Mouse (Mus musculus) intestine, embryonic 14.5 days (tissue): ENCODE results near the gene Sart3. TPM values are rescaled to one million over a fixed set of nuclear protein-coding genes. Genes with fewer than 3 reads are reported as not detected.

ENCODE experiments used
- ATAC-seq: fragments of 200-750 bp; cut with Nextera tagmentation; replicated peaks from 2 replicates; pipeline ENCODE4 v1.8.0; 2017; ENCODE audit warnings: low read depth, moderate number of reproducible peaks, moderate TSS enrichment, moderate library complexity; ENCODE audit not compliant: low FRiP score, low TSS enrichment
- DNase-seq: peaks from one replicate; pipeline ENCODE4 v3.0.0-alpha.2; 2018; ENCODE audit warnings: low spot score
- H3K27ac ChIP-seq: fragments of 300-500 bp; sonication (generic); 2 replicates; pipeline ENCODE4 v1.5.1; 2014; ENCODE audit warnings: low read depth, mild to moderate bottlenecking, control low read depth
- H3K27me3 ChIP-seq: fragments of 300-500 bp; sonication (generic); replicated peaks from 2 replicates; pipeline ENCODE4 v1.6.1; 2014; ENCODE audit warnings: low read length, control low read depth; ENCODE audit not compliant: control insufficient read depth, insufficient read depth
- H3K36me3 ChIP-seq: fragments of 300-500 bp; sonication (generic); 2 replicates; pipeline ENCODE4 v1.6.1; 2014; ENCODE audit warnings: low read length, control low read depth; ENCODE audit not compliant: control insufficient read depth, insufficient read depth
- H3K4me1 ChIP-seq: fragments of 300-500 bp; sonication (generic); replicated peaks from 2 replicates; pipeline ENCODE4 v1.6.1; 2014; ENCODE audit warnings: low read length, control low read depth, mixed read lengths; ENCODE audit not compliant: control insufficient read depth, insufficient read depth
- H3K4me2 ChIP-seq: fragments of 300-500 bp; sonication (generic); 2 replicates; pipeline ENCODE4 v1.6.1; 2014; ENCODE audit warnings: low read length
- H3K4me3 ChIP-seq: fragments of 300-500 bp; sonication (generic); 2 replicates; pipeline ENCODE4 v1.5.1; 2014; ENCODE audit warnings: low read depth, low read length, control low read depth, mixed read lengths
- H3K9ac ChIP-seq: fragments of 300-500 bp; sonication (generic); 2 replicates; pipeline ENCODE4 v1.6.1; 2014; ENCODE audit warnings: mild to moderate bottlenecking, low read length
- H3K9me3 ChIP-seq: fragments of 300-500 bp; sonication (generic); 2 replicates; pipeline ENCODE4 v1.6.1; 2016; ENCODE audit warnings: low read length, control low read depth; ENCODE audit not compliant: control insufficient read depth
- WGBS: fragments of 180-500 bp; shearing (Covaris S2); extraction: QIAGEN DNeasy Blood & Tissue Kit; methylation state at CpG from one replicate; pipeline ENCODE4 v1.1.7; 2014; 5-methylcytosine and 5-hydroxymethylcytosine counted together
- polyA plus RNA-seq: library from polyadenylated mRNA; unstranded; fragments of >200 nt; fragmentation: Nextera tagmentation; extraction: Ambion mirVana; gene quantifications from 2 replicates; pipeline ENCODE4 v1.2.1, GENCODE M21; 2014

Sart3 gene
- polyA plus RNA-seq, 1 experiment from 2014 or later: 46.3 TPM

DNA sequence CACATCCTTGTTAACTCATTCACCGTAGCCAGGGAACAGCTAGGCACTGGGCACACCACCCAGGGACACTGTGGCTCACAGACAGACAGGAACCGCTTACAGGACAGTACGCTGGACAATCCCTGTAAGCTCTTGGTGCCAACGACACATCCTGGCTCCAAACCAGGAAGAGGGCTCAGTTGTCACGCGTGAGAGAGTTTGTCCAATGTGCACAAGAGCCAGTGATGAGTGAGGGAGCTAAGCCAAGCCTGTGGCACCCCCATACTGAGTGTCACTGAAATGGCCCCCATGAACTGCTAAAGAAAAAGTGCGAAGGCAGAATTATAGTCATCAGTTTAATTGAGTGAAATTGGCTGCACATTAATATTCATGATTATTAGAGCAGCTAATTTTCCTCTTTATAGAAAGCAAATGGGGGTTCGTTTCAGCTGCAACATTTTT lies 53.1 kb downstream of the Sart3 start:
- H3K27ac ChIP-seq: no peak overlapping the region
- WGBS: 88% methylated on average over 8 of the region's 8 CpGs
- ATAC-seq (no peak), DNase-seq (no peak)
- H3K4me2 ChIP-seq: no peak overlapping the region
- H3K4me1 ChIP-seq: no peaks in the 10 kb centered on the region
- H3K4me3 ChIP-seq: no peak overlapping the region
- H3K27me3 ChIP-seq: 0 out of 2 replicates have a peak, but pooled peaks cover 5% of the 10 kb centered on the region
- no peak overlapping the region for H3K9ac ChIP-seq
- H3K9me3 ChIP-seq: no peaks in the 10 kb centered on the region
- no peaks in the 10 kb centered on the region for H3K36me3 ChIP-seq

DNA sequence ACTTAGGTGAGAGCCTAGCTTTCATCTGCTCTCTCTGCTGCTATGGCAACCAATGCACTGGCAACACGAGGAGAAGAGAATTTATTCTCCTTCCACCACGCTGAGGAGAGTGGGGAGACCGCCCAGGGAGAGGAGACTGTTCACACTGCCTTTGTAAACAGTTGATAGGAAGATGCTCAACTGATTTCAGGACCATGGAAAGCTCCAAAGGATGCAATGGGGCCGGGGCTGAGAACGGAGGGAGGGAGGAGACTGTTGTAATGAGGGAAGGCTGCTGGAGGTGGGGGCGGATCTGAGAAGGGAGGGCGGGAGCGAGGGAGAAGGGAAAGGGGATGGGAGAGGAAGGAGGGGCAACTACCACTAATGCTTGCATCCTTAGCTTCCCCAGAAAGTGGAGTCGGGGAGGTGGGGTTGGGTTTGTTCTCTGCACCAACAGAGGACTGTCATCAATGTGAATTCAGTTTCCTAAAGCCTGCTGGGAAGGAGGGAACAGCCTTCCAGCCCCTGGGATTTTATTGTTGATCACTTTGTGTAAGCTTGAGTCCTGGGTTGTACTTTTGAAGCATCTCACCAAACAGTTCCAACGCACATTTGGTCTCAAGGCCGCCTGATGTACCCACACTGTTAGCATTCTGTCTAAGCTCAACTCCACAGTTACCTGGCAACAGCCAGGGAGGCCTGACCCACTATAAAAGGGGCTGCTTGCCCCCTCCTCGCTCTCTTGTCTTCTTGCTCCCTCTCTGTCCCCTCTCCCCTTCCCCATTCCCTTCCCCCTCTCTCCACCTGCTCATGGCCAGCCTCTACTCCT lies 55.5 kb downstream of the Sart3 start:
- Histone ChIP-seq H3K4me1 (no peaks in the 10 kb centered on the region), H3K9me3 (no peaks in the 10 kb centered on the region), H3K4me3 (no peak overlapping the region), H3K27me3 (no peaks in the 10 kb centered on the region), H3K27ac (no peak overlapping the region), H3K9ac (no peak overlapping the region), H3K36me3 (no peaks in the 10 kb centered on the region), H3K4me2 (no peak overlapping the region)
- ATAC-seq (no peak), DNase-seq (peak; percentile 81)
- WGBS: 5% methylated on average over 12 of the region's 12 CpGs

DNA sequence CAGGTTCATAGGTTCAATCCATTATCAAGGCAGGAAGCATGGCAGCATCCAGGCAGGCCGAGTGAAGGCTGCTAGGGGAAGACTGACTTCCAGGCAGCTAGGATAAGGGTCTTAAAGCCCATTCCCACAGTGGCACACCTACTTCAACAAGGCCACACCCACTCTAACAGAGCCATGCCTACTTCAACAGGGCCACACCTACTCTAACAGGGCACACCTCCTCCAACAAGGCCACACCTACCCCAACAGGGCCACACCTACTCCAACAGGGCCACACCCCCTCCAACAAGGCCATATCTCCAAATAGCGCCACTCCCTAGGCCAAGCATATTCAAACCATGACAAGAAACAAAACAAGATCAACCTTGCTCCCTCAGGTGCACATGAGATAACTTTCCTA lies 59.4 kb downstream of the Sart3 start:
- WGBS: 61% methylated on average over 2 of the region's 2 CpGs
- no peak for ATAC-seq
- no peaks in the 10 kb centered on the region for H3K27me3 ChIP-seq

GRCm38 (mm10) chr5:113703803-113704585 lies 68.3 kb downstream of the Sart3 start:
- no peak for DNase-seq
- Histone ChIP-seq H3K27ac (no peak overlapping the region), H3K4me1 (no peaks in the 10 kb centered on the region), H3K4me3 (no peak overlapping the region), H3K9ac (no peak overlapping the region), H3K9me3 (no peaks in the 10 kb centered on the region), H3K36me3 (no peaks in the 10 kb centered on the region), H3K27me3 (no peaks in the 10 kb centered on the region), H3K4me2 (no peak overlapping the region)
- no peak for ATAC-seq
- 65% methylated on average over 21 of the region's 21 CpGs for WGBS

More for the DNA sequence above, 59.4 kb downstream of the Sart3 start:
- Histone ChIP-seq H3K27ac (no peak overlapping the region), H3K4me3 (no peak overlapping the region), H3K36me3 (no peaks in the 10 kb centered on the region), H3K9ac (no peak overlapping the region), H3K4me2 (no peak overlapping the region), H3K4me1 (no peaks in the 10 kb centered on the region), H3K9me3 (no peaks in the 10 kb centered on the region)
- no peak for DNase-seq

DNA sequence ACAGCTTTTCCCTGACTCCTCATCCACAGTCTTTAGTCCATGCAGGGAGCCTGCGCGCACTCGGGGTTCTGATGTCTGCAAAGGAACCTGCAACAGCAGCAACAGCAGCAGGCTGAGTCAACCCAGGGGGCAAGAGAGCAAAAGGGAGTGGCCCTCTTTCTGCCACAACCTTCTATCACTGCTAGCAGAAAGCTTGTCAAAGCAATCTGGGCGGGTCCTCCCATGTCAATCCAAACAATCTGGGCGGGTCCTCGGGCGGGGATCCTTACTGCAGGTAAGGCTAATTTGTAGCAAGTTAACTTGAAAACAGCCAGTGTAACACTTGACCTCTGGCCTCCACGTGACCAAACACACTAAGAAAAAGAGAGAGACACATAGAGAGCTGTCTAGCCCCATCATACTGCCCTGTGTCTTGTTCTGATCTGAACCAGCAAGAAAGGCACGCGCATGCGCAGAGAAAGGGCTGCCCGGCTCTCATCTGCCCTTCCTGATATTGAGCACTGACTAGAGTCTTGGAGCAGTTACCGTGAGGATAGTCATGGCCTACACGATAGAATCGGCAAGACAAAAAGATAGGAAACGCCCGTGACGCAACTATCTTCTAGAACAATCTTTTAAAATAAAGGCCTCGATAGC lies 71.8 kb downstream of the Sart3 start:
- Histone ChIP-seq H3K9ac (no peak overlapping the region), H3K4me1 (0 out of 2 replicates have a peak, but pooled peaks cover under 1% of the 10 kb centered on the region), H3K27me3 (no peaks in the 10 kb centered on the region), H3K36me3 (no peaks in the 10 kb centered on the region), H3K27ac (no peak overlapping the region), H3K9me3 (no peaks in the 10 kb centered on the region), H3K4me3 (no peak overlapping the region), H3K4me2 (no peak overlapping the region)
- WGBS: 74% methylated on average over 19 of the region's 19 CpGs
- DNase-seq: no peak
- ATAC-seq: no peak

GRCm38 (mm10) chr5:113694415-113694814 lies 77.9 kb downstream of the Sart3 start:
- DNase-seq (no peak), ATAC-seq (no peak)
- WGBS: 10% methylated on average over 5 of the region's 5 CpGs
- H3K9ac ChIP-seq: no peak overlapping the region
- no peaks in the 10 kb centered on the region for H3K9me3 ChIP-seq
- H3K4me1 ChIP-seq: peaks cover 11% of the 10 kb centered on the region
- H3K27me3 ChIP-seq: no peaks in the 10 kb centered on the region
- no peak overlapping the region for H3K4me2 ChIP-seq
- no peaks in the 10 kb centered on the region for H3K36me3 ChIP-seq
- peak overlapping the region; percentile 7; the same call in 1 of the 2 replicates for H3K27ac ChIP-seq
- H3K4me3 ChIP-seq: no peak overlapping the region

- H3K9me3 ChIP-seq: no peaks in the 10 kb centered on the region
- H3K4me2 ChIP-seq: no peak overlapping the region
- DNase-seq: no peak
- no peaks in the 10 kb centered on the region for H3K27me3 ChIP-seq
- 31% methylated on average over 4 of the region's 4 CpGs for WGBS
- H3K36me3 ChIP-seq: no peaks in the 10 kb centered on the region
- no peak overlapping the region for H3K9ac ChIP-seq
- no peak for ATAC-seq
- H3K27ac ChIP-seq: peak overlapping the region; percentile 7; the same call in 1 of the 2 replicates
- H3K4me3 ChIP-seq: no peak overlapping the region
- peaks cover 11% of the 10 kb centered on the region for H3K4me1 ChIP-seq
These were observed 78.3 kb downstream of the Sart3 start for GRCm38 (mm10) chr5:113694000-113694399.

- Histone ChIP-seq H3K9ac (no peak overlapping the region), H3K4me1 (peaks cover 11% of the 10 kb centered on the region), H3K36me3 (no peaks in the 10 kb centered on the region), H3K4me2 (no peak overlapping the region), H3K27me3 (no peaks in the 10 kb centered on the region), H3K9me3 (no peaks in the 10 kb centered on the region), H3K27ac (no peak overlapping the region), H3K4me3 (no peak overlapping the region)
- no peak for ATAC-seq
- 88% methylated on average over 8 of the region's 8 CpGs for WGBS
- no peak for DNase-seq
These were observed 79.0 kb downstream of the Sart3 start for GRCm38 (mm10) chr5:113693196-113693755.
